Mouse (Mus musculus) lung, postnatal 25 days (tissue): ENCODE data around the gene Gas7.

Experiments used
- DNase-seq: peaks from one replicate; pipeline ENCODE4 v3.0.0; 2022; ENCODE audit warnings: low spot score

Gene Gas7

GRCm38 (mm10) chr11:67627179-67627578 is 171.9 kb downstream of the Gas7 start:
- no peak for DNase-seq

DNA sequence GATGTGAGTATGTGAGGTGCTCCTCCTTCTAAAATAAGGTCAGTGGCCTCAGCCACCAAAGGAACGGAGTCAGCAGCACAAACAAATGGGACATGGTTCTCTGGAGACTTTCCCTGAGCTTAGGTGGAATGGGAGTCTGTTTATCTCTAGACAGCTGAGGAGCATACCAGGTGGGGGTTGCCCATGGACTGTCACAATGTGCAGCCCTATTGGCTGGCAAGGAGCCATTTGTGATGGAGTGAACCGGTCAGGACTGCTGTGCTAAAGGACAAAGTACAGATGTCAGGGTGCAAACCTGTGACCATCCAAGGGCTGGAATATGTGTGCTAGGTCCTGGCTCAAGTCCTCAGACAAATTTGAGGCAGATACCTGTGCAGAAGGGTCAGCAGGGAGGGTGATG is 173.3 kb downstream of the Gas7 start:
- DNase-seq: no peak

DNA sequence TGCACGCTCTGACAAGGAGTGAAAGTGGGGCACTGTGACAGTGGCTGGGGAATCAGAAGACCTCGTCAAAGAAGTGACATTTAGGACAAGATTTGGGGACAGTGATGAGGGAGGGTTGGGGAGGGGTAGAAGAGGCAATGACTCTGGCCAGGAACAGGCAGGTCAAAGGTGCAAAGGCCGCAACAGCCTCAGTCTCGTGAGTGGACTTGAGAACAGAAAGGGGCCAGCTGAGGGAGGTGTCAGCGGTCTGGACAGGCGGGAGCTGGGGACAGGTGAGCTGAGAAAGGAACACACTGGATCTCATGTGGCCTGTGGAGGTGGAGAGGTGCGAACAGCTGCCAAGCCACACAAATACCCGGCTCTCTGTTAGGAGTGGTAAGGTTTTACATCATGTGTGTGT is 177.7 kb downstream of the Gas7 start:
- DNase-seq: no peak

- DNase-seq: no peak
Observed at GRCm38 (mm10) chr11:67633620-67634229, 178.5 kb downstream of the Gas7 start.

DNA sequence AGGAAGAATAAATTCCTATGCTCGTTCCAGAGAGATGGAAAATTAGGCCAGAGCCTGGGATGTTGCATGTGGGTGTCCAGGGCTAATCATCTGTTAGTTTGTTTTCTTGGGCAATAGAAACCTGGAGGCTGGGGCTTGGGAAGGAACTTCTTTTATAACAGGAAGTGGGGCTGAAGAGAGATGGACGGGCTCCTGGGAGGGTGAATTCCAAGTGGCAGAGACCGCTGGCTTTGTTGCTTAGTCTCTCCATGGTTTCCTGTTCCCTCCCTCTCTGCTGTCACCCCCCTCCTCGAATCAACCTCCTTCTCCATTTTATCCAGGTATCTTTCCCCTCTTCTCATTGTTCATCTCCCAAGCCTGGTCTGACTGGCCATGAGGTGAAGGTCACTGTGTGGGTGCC is 181.0 kb downstream of the Gas7 start:
- no peak for DNase-seq

GRCm38 (mm10) chr11:67636905-67637586 is 181.8 kb downstream of the Gas7 start:
- DNase-seq: no peak

DNA sequence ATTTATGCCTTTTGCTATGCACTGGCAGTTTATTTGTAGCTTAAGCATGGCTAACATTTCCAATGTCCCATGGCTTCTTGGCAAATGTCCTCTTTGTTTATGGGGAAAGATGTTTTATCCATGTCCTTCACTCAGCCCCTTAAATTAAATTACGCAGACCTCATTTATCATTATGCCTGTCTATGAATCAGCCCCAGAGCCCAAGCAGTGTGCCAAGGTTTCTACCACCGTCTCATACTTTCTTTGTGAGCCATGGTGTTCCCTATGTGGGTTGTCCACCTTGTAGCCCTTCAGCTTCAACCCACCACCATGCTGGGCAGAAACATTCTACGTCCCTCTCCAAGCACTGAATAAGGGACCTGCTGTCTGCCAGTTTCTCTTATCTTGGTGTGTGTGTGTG is 183.2 kb downstream of the Gas7 start:
- DNase-seq: no peak

DNA sequence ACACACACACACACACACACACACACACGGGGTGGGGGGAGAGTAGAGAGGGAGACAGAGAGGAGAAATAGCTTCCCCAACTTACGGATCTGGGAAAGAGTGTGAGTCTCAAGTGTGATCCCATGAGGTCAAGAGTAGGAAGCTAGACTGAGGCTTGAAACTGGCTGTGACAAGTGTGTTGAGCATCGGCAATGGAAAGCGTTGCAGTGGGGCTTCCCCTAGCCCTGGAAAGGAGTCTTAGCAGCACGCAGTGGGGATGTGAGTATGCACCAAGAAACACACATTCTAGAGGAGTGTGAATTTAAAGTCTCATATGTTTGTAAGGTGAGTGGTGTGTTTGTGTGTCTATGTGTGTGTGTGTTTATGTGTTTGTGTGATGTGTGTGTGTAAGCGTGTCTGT is 185.1 kb downstream of the Gas7 start:
- no peak for DNase-seq

DNA sequence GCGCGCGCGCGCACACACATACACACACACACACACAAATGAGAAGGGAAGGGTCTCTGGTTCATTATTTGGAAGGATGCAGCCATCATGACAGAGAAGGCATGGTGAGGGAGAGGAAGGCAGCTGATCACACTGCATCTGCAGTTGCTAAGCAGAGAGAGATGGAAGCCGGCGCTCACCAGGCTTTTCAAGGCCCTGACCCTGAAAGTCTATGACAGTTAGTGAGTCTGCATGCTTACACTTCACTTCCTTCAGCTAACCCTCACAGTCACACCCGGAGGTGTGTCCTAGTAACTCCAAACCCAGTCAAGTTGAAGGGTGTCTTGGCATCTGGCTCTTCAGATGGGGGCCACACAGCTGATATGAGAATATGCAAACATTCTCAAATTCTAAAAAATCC is 187.2 kb downstream of the Gas7 start:
- DNase-seq: no peak

DNA sequence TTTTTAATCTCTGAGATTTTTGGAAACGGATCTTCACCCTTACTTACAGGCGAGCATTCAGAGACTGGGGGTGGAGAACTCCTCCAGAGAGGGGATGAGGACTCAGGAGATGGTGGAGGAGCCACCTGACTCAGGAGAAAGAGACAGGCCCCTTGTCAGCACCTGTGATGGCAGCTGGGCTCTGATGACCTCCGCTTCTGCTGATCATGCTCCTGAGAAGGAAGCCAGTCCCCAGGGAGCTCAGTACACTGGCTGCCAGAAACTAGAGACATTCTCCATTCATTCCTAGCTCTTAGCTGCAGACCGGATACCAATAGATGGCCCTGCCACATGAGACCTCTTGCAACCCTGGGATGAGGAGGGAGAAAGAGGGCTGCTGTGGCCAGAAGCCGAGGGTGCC is 187.6 kb downstream of the Gas7 start:
- no peak for DNase-seq

DNA sequence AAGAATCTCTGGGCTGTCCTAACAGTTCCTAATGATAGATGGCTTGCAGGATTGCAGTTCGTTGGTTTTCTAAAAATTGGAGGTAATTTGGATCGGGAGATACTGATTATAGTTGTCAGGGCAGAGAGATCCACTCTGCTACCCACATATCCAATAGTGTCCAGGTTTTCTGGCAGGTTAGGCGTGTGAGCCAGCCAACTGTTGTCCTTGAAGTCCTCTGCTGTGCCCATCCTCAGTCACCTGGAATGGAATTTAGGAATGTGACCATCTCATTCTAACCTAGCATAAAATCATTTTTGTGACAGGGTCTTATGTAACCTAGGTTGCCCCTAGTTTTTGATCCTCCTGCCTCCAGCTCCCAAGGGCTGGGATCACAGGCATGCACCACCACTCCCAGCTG is 188.2 kb downstream of the Gas7 start:
- DNase-seq: no peak

GRCm38 (mm10) chr11:67644632-67645149 is 189.5 kb downstream of the Gas7 start:
- no peak for DNase-seq

- peak; percentile 79 for DNase-seq
Observed at GRCm38 (mm10) chr11:67647745-67648144, 192.5 kb downstream of the Gas7 start.

DNA sequence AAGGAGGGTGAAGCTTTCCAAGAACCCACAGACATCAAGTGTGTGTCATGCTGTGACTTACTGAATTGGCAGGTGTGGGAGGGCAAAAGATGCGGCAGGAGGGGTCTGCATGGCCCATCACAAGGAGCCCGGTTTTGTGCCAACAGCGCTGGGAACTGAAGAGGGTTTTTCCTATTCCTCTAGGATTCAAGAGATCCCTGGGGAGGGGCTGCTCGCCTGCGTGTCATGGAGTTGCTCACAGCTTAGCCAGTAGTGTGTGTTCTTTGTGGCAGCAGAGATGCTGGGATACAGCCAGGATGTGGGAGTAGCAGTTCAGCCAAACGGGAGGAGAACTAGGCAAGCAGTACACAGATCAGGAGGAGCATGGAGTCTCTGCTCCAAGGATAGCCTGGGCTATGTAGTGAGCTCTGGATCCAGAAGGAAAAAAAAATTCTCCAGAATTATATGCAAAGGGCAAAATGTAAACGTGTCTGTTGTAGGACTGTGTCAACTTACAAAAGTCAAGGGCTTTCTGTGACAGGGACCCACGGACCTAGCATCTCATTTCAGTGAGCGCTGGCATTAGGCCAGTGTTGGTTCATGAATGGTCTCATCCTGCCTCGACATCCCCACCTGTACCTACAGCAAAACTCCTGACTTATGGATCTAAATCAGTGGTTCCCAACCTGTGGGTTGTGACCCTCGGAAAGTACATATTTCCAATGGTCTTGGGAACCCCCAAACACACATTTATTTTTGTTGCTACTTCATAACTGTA is 193.6 kb downstream of the Gas7 start:
- no peak for DNase-seq

- DNase-seq: no peak
Observed at GRCm38 (mm10) chr11:67649971-67650707, 194.9 kb downstream of the Gas7 start.

DNA sequence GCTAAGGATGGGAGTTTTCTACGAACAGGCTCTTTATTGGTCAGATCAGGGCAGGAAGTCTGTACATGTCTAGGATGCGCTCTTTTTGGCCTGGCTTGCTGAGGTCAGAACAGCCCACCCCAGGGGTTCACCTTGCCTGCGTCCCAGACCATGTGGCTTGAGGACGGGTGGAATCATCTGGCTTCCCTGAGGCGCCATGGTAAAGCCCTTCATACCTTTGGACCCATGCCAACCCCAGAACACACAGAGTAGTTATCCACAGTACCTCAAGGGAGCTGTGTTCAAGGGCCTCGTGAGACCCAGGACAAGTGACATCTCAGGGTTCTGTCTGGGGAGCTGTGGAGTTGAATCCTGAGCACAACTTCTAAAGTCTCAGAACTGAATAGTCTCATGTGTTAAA is 196.5 kb downstream of the Gas7 start:
- DNase-seq: no peak

- DNase-seq: no peak
Observed at GRCm38 (mm10) chr11:67652194-67652892, 197.1 kb downstream of the Gas7 start.

DNA sequence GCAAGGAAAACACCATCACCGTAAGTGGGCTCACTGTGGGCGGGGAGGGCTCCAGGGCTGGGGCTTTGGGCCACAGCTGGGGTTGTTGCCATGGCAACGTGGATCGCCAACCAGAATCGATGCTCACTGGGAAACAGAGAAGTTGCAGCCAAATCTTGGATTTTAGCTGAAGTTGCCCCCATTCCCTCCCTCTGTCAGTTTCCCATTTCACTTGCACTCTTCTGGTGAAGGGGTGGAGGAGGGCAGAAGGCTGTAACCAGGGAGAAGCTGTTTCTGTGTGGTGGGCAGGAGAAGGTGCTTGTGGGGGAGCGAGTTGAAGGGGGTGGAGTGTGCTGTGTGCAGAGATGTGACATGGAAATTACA is 197.6 kb downstream of the Gas7 start:
- no peak for DNase-seq

GRCm38 (mm10) chr11:67653521-67654090 is 198.4 kb downstream of the Gas7 start:
- DNase-seq: no peak

DNA sequence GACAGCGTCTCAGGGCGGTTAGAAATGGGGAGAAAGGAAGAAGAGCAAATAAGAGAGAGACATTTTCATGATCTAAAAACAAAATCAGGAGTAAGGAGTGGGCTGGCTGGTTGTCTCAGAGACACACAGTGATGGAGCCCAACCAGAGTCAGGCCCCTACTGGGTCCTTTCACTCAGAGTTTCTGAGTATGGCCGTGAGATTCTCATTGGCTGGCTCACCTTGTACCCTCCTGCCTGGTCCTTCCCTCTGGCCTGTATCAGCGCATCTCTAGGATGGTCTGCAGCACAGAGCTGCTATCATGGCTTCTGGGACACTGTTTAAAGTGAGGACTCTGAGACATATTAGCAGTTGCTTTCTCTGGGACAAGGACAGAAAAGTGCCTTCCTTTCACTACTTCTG is 199.3 kb downstream of the Gas7 start:
- no peak for DNase-seq

DNA sequence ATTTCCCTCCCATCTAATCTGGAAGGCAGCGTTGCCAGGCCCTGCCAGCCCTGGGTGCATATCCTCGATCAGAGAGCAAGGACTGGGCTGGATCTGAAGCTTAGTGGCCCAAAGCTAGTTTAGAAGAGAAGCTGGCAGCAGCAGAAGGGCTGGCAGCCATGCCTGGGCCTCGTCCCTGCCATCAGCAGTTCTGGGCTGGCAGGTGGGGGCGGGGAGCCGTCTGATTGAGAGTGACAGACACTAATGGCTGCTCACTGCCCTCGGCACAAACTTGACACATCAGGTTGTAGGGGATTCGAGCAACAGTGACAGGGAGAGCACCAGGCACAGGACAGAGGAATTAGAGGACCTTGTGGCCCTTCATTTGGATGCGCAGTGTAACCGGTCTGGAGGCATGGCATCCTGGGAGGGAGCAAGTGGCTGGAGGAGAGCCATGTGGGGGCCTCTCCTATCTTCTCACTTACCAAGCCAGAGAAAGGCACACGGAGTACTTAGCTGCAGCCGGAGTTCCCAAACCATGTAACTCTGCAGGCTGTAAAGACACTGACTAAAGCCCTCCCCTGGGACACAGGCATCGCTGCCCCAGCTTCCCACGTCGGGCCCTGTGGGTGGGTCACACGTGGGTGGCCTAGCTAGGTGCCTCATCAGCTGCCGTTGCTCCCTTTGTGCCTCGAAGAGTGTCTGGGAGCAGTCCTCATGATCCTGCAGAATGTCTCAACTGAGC is 200.2 kb downstream of the Gas7 start:
- DNase-seq: no peak
